Mouse (Mus musculus) lung, embryonic 16.5 days (tissue): ENCODE data around the gene Rnaseh2c. TPM values are rescaled to one million over a fixed set of nuclear protein-coding genes. Genes with fewer than 3 reads are reported as not detected.

ENCODE experiments used
- ATAC-seq: fragments of 200-750 bp; cut with Nextera tagmentation; 2 replicates; pipeline ENCODE4 v1.8.0; 2017; ENCODE audit warnings: low read depth, mild to moderate bottlenecking, moderate library complexity
- H3K27ac ChIP-seq: fragments of 300-500 bp; sonication (generic); 2 replicates; pipeline ENCODE4 v1.5.1; 2014; ENCODE audit warnings: mild to moderate bottlenecking, control low read depth, low read length
- H3K27me3 ChIP-seq: fragments of 300-500 bp; sonication (generic); 2 replicates; pipeline ENCODE4 v1.6.1; 2014; ENCODE audit warnings: low read depth, low read length, mixed read lengths; ENCODE audit not compliant: control insufficient read depth, insufficient read depth
- H3K36me3 ChIP-seq: fragments of 300-500 bp; sonication (generic); 2 replicates; pipeline ENCODE4 v1.6.1; 2014; ENCODE audit warnings: low read length; ENCODE audit not compliant: control insufficient read depth, insufficient read depth
- H3K4me1 ChIP-seq: fragments of 300-500 bp; sonication (generic); replicated peaks from 2 replicates; pipeline ENCODE4 v1.6.1; 2014; ENCODE audit warnings: low read length, mixed read lengths; ENCODE audit not compliant: control insufficient read depth, insufficient read depth
- H3K4me2 ChIP-seq: fragments of 300-500 bp; sonication (generic); 2 replicates; pipeline ENCODE4 v1.6.1; 2014; ENCODE audit warnings: low read depth, low read length, control low read depth
- H3K4me3 ChIP-seq: fragments of 300-500 bp; sonication (generic); 2 replicates; pipeline ENCODE4 v1.5.1; 2014; ENCODE audit warnings: mild to moderate bottlenecking, low read length, control low read depth
- H3K9ac ChIP-seq: fragments of 300-500 bp; sonication (generic); 2 replicates; pipeline ENCODE4 v1.6.1; 2014; ENCODE audit warnings: low read length, control low read depth
- H3K9me3 ChIP-seq: fragments of 300-500 bp; sonication (generic); 2 replicates; pipeline ENCODE4 v1.6.1; 2016; ENCODE audit warnings: low read length; ENCODE audit not compliant: control insufficient read depth
- WGBS: fragments of 180-500 bp; shearing (Covaris S2); extraction: QIAGEN DNeasy Blood & Tissue Kit; methylation state at CpG from one replicate; pipeline ENCODE4 v1.1.7; 2014; 5-methylcytosine and 5-hydroxymethylcytosine counted together
- polyA plus RNA-seq: library from polyadenylated mRNA; unstranded; fragments of >200 nt; fragmentation: Nextera tagmentation; extraction: Ambion mirVana; gene quantifications from 2 replicates; pipeline ENCODE4 v1.2.1, GENCODE M21; 2015

Rnaseh2c gene
- polyA plus RNA-seq, 1 experiment from 2014 or later, result 159 TPM

DNA sequence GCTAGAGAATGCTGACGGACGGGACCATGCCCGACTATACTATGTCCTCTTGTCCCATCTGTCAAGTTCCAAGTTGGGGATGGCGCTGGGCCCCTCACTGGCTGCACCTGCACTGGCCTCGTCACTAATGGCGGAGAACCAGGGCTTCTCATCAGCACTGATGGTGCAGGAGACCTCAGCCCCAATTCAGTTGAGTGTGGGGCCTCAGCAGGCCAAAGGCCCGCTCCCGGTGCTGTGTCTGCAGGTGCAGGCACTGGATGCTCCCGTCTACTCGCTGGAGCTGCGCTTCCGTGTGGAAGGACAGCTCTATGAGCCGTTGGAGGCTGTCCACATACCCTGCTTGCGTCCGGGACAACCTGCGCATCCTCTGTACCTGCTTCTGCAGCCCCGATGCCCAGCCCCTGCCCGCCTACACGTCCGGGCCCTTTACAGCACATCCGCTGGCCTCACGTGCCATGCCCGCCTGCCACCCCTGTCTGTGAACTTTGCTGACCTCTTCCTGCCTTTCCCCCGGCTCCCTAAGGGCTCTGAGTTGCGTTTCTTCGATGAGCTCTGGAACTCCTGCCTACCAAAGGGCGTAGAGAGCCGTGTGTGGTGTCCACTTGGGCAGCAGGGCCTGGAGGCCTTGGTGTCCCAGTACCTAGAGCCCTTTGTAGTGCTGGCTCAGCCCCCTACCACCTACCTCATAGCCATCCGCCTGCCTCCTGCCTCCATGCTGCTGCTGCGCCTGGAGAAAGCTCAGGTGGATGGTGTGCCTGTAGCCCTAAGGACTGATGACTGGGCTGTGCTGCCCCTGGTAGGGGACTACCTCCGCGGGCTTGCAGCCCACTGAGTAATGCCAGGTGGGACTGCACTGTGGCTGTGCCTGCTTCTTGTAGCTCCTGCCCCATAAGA is 31.1 kb upstream of the Rnaseh2c start:
- H3K9ac ChIP-seq, result no peak overlapping the region
- 85% methylated on average over 32 of the region's 32 CpGs for WGBS

DNA sequence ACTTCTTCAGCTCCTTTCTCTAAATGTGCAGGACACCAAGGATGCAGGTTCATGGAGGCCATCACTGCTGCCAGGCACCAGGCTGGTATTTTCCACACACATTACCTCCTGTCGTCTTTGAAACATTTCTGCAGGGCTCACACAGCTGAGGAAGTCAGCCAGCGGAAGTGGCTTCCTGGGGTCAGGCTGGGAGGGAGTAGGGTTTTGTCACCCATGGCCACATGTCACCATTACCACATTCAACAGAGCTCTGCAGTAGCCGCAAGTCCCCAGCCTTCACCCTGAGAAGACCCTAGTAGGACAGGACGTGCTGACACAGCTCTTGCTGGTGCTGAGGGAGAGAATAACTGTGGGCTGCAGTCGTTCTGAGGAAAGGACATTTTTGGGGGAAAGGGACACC is 29.8 kb upstream of the Rnaseh2c start:
- no peak overlapping the region for H3K27ac ChIP-seq
- H3K9me3 ChIP-seq, result no peaks in the 10 kb centered on the region
- H3K36me3 ChIP-seq, result peaks cover 8% of the 10 kb centered on the region
- H3K27me3 ChIP-seq, result no peaks in the 10 kb centered on the region
- peaks cover 10% of the 10 kb centered on the region; the same call in 1 of the 2 replicates for H3K4me1 ChIP-seq
- no peak overlapping the region for H3K4me3 ChIP-seq
- 68% methylated on average over 5 of the region's 5 CpGs for WGBS
- no peak overlapping the region for H3K9ac ChIP-seq
- no peak overlapping the region for H3K4me2 ChIP-seq
- ATAC-seq, result no peak

More for the DNA sequence above, 31.1 kb upstream of the Rnaseh2c start:
- Histone ChIP-seq H3K4me1 (peaks cover 12% of the 10 kb centered on the region; the same call in 1 of the 2 replicates), H3K4me3 (no peak overlapping the region), H3K27ac (no peak overlapping the region), H3K9me3 (no peaks in the 10 kb centered on the region), H3K4me2 (no peak overlapping the region), H3K27me3 (no peaks in the 10 kb centered on the region), H3K36me3 (peaks cover 8% of the 10 kb centered on the region)
- ATAC-seq, result no peak

DNA sequence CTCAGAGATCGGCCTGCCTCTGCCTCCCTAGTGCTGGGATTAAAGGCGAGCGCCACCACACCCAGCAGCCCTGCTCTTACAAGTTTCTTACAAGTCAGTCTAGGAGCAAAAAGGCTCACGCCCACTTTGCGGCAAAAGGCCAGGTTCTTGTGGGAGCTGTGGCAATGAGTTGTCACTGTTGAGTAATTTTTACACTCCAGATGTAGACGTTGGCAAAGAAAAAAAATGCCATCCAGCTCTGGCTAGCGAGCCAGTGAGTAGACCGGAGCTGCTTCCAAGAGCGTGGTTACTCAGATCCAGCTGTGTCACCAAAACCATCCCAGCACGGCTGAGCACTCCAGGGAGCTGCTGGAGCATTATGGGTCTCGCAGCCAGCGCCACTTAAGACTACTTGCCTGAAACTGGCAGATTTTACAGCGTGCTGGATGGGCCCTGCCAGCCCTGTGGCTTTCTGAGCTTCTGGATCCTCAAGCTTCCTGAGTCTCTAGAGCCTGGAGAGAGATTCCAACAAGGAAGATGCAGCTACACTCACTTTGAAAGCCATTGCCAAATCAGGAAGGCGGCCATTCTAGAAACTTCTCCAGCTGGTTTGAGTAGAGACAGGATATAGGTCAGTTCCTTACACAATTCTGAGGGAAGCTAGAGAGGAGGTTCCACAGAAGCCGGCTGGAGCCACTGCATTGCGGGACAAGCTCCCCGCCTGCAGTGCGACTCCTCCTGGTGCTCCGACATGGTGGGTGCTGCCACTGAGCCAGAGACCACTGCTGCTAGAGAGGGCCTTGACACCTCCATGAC is 29.1 kb upstream of the Rnaseh2c start:
- ATAC-seq, result no peak
- 77% methylated on average over 19 of the region's 19 CpGs for WGBS
- Histone ChIP-seq H3K27ac (no peak overlapping the region), H3K36me3 (peaks cover 8% of the 10 kb centered on the region), H3K27me3 (no peaks in the 10 kb centered on the region), H3K4me2 (no peak overlapping the region), H3K9ac (no peak overlapping the region), H3K4me1 (peaks cover 6% of the 10 kb centered on the region; the same call in 1 of the 2 replicates), H3K4me3 (no peak overlapping the region), H3K9me3 (no peaks in the 10 kb centered on the region)

DNA sequence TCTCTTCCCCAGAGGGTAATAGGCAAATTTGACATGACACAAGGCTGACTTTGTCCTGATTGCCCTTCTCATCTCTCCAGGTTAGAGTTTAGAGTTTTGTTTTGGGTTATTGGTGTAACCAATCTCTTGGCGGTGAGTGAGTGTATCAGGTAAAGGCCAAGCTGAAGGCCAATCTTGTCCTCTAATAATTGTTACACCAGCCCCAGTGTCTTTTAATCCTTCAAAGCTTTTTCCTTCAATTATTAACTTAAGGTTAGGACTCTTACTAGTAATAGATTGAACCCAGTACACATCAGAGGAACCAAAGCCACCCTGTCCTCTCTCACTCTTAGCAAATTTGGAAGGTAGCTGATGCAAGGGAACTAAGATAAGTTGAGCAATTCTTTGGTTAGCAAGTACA is 26.3 kb upstream of the Rnaseh2c start:
- H3K4me3 ChIP-seq, result no peak overlapping the region
- H3K27ac ChIP-seq, result no peak overlapping the region
- no peak overlapping the region for H3K4me2 ChIP-seq
- no peaks in the 10 kb centered on the region for H3K9me3 ChIP-seq
- no peak overlapping the region for H3K9ac ChIP-seq
- 90% methylated on average over 1 of the region's 1 CpGs for WGBS
- no peaks in the 10 kb centered on the region for H3K4me1 ChIP-seq
- no peaks in the 10 kb centered on the region for H3K27me3 ChIP-seq
- peaks cover 1% of the 10 kb centered on the region for H3K36me3 ChIP-seq
- no peak for ATAC-seq

DNA sequence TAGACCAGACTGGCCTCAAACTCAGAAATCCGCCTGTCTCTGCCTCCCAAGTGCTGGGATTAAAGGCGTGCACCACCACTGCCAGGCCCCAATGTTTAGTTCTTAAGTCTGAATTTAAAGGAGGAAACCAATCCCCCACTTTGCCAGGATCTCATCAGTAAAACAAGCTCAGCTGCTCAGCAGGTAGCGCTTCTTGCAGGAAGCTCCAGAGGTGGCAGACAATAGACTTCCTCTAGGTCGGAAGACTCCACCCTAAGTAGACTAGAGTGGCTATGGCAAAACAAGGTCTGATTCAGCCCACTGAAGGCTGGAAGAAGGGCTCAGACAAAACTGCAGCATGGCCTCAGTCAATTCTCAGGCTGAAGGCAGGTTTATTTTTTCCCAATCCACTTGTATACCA is 21.7 kb upstream of the Rnaseh2c start:
- WGBS, result 71% methylated on average over 4 of the region's 4 CpGs
- ATAC-seq, result no peak
- no peak overlapping the region for H3K27ac ChIP-seq
- no peak overlapping the region for H3K9ac ChIP-seq
- no peaks in the 10 kb centered on the region for H3K27me3 ChIP-seq
- H3K4me1 ChIP-seq, result no peaks in the 10 kb centered on the region
- no peak overlapping the region for H3K4me3 ChIP-seq
- no peaks in the 10 kb centered on the region for H3K9me3 ChIP-seq
- H3K4me2 ChIP-seq, result no peak overlapping the region
- no peaks in the 10 kb centered on the region for H3K36me3 ChIP-seq

DNA sequence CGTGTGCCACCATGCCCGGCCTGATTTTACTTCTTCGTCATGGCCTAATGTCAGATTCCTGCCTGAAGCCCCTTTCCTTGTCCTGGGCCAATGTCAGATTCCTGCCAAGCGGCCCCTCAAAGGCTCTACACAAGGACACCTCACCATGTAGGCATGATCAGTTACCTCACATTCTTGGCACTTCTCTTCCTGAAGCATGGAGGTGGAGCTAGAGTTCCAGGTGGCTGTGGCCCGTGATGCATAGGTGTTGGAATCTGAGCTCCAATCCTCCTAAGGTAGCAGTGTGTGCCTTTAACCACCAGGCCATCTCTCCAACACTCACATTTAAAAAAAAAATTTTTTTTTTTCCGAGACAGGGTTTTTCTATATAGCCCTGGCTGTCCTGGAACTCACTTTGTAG is 20.9 kb upstream of the Rnaseh2c start:
- 80% methylated on average over 6 of the region's 6 CpGs for WGBS
- H3K4me2 ChIP-seq, result no peak overlapping the region
- no peak overlapping the region for H3K27ac ChIP-seq
- H3K9me3 ChIP-seq, result no peaks in the 10 kb centered on the region
- H3K36me3 ChIP-seq, result no peaks in the 10 kb centered on the region
- H3K9ac ChIP-seq, result no peak overlapping the region
- H3K4me1 ChIP-seq, result no peaks in the 10 kb centered on the region
- H3K4me3 ChIP-seq, result no peak overlapping the region
- no peaks in the 10 kb centered on the region for H3K27me3 ChIP-seq
- no peak for ATAC-seq

DNA sequence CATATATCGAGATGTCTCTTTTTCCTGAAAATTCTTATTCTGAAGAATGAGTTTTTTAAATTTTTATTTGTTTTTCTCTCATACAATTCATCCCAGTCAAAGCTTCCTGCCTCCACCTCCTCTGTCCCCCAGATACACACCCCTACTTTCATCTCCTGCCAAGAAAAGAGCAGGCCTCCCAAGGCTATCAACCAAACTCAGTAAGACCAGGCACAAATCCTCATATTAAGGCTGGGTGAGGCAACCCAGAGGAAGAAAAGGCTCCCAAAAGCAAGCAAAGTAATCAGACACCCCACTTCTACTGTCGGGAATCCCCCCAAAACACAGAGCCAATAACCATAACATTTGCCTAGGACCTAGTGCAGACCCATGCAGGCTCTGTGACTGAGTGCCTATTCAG is 19.7 kb upstream of the Rnaseh2c start:
- WGBS, result 66% methylated on average over 2 of the region's 2 CpGs
- no peak overlapping the region for H3K4me3 ChIP-seq
- no peak overlapping the region for H3K4me2 ChIP-seq
- H3K27me3 ChIP-seq, result no peaks in the 10 kb centered on the region
- no peak overlapping the region for H3K9ac ChIP-seq
- no peaks in the 10 kb centered on the region for H3K9me3 ChIP-seq
- no peaks in the 10 kb centered on the region for H3K36me3 ChIP-seq
- no peak for ATAC-seq
- H3K4me1 ChIP-seq, result no peaks in the 10 kb centered on the region
- H3K27ac ChIP-seq, result no peak overlapping the region

DNA sequence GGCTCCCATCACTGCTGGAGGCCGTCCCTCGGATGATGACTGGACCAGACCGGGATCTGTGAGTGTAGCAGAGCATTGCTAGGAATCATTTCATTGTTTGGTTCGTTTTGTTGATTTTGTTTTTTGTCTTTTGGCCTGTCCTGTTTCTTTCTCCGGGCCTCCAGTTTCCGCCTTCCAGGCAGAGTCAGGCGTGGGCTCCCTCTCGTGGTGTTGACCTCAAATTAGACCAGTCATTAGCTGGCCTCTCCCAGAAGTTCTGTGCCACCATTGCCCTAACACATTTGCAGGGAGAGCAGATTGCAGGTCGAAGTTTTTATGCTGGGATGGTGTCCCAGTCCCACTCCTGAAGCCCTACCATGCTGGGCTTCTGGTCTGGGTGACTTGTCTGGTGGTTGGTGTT is 12.5 kb upstream of the Rnaseh2c start:
- H3K4me2 ChIP-seq, result no peak overlapping the region
- H3K4me3 ChIP-seq, result no peak overlapping the region
- no peaks in the 10 kb centered on the region for H3K27me3 ChIP-seq
- no peak overlapping the region for H3K27ac ChIP-seq
- H3K36me3 ChIP-seq, result no peaks in the 10 kb centered on the region
- H3K4me1 ChIP-seq, result no peaks in the 10 kb centered on the region
- 77% methylated on average over 9 of the region's 9 CpGs for WGBS
- no peak for ATAC-seq
- no peaks in the 10 kb centered on the region for H3K9me3 ChIP-seq
- no peak overlapping the region for H3K9ac ChIP-seq

DNA sequence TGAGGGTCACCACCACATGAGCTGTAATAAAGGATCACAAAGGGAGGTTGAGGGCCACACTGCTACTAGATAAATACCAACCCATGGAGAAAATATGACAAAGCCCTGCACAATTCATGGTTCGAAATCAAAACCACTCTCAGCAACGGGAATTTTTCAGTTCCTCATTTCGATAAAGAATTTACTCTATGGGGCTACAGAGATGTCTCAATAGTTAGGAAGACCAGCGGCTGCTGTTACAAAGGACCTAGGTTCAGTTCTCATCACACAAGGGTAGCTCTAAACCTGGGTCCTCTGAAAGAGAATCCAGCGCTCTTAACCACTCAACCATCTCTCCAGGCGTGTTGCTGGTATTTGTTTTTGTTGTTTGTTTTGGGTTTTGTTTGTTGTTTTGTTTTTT is 9.8 kb upstream of the Rnaseh2c start:
- Histone ChIP-seq H3K4me1 (no peaks in the 10 kb centered on the region), H3K27me3 (no peaks in the 10 kb centered on the region), H3K27ac (no peak overlapping the region), H3K4me3 (no peak overlapping the region), H3K9me3 (no peaks in the 10 kb centered on the region), H3K4me2 (no peak overlapping the region), H3K9ac (no peak overlapping the region), H3K36me3 (no peaks in the 10 kb centered on the region)
- no peak for ATAC-seq
- 84% methylated on average over 6 of the region's 6 CpGs for WGBS
